Mouse (Mus musculus) mesoderm, embryonic 11.5 days (tissue): ENCODE measurements at regions not wholly inside any gene's neighbourhood (a gene's known extent, or its start where the extent isn't known, plus 50 kb on each side); places are given as distances from the start of the nearest gene placed in this dataset.
"Not testable (repeated sequence)": the region's sequence is repeated elsewhere in the genome, so short reads cannot be mapped to it uniquely, and the experiment has no call there.

Source experiments
- DNase-seq: peaks from one replicate; pipeline ENCODE4 v3.0.0-alpha.2; 2012; ENCODE audit warnings: low read depth, low spot score

DNA sequence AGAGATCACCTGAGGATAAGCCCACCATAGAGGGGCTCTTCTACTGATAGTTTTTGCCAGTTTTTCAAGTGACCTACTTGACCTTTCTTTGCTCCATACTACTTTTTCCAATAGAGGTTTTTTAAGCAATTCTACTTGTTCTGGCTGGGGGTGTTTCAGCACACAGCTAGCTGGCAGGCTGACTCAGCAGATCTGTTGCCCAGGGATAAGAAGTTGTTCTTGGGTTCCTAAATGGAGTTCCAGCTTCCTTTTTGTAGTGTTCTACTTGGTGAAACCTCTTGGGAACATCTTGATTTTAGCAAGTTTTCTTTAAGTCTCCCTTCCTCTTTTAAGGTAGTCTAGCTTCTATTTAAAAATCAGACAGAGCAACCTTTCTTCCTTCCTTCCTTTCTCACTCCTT, 61.0 kb downstream of the 4930474N05Rik start:
- no peak for DNase-seq

DNA sequence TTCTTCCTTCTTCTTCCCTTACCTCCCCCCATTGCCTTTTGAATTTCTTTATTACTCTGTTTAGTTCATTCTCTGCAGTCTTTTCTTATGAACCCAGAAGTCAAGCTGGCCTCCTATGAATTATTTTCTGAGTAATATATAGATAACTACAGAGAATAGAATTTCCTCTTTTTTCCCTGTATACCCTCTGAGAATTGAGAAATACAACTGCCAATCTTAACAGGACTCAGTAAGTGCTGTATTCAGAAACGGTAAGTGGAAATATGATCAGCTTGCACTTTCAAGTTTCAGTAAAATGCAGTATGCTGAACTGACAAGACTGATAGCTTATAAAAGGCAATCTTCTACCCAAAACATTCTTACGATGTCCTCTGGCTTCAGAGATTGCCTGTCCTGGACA, 61.5 kb downstream of the 4930474N05Rik start:
- no peak for DNase-seq

DNA sequence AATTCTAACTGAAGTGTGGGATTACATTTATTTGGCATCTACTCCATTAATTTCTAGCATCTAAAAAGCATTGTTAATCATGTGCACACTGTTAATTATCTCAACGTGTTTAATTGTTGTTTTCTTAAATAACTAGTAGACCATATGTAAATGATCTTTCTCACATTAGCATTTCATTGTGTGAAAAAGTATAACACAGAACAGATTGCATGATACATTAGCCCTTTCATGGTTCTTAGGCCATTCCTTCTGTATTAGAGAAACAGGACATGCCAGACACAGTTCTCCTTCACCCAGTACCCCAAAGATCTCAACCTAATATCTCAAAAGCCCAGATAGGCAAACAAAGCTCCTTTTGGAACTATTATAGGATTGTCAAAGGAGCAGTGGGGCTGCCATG, 89.0 kb downstream of the 4930474N05Rik start:
- no peak for DNase-seq

DNA sequence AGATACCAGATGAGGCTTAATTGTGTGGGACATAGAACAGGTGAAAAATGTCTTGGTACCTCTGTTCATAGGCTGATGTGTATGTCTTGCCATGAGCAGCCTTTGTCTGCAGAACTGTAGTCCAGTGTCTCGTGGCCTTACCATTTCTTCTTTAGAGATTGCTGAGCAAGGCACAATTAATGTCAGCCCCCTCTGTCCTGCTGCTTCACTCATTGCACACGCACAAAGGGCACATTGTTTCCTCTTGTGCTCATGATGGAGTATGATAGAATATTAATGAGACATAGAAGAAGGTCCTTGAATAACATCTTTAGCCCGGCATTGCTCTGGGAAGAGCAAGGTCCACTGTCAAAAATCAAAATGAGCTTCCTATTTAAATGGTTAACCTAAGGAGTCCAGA, 101.8 kb downstream of the 4930474N05Rik start:
- no peak for DNase-seq

DNA sequence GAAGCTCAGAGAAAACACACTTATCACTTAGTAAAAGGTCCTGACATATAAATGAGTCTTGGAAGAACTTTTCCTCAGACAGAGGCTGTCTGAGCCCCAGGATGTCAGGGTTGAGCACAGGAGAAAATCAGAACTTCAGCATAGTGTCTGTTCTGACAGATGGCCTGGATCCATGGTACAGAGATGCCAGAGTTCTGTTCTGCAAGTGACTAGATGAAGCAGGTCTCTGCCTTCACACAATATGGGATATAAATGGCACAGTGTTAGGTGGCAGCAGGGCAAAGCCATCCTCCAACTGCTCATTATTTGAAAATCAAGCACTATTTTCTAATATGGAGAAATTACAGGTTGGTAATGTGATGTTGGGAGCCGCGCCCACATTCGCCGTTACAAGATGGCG, 103.7 kb downstream of the 4930474N05Rik start:
- DNase-seq: no peak

DNA sequence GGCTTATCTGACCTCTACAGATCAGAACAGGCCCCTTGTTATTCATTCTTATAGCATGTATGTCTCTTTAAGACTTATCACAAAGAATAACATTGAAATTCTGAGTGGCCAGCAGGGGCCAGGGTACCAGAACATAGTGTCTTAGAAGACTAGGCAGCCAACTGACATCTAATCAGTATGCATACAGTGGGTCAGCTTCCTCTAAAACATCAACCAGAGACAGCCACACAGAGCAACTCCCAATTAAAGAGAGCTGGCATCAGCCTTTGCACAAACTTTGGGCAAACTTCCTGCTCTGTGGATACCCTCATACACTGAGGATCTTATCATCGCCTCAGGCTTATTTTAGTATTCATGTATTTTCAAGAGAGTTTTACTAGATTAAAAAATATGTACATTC, 109.1 kb downstream of the 4930474N05Rik start:
- no peak for DNase-seq

DNA sequence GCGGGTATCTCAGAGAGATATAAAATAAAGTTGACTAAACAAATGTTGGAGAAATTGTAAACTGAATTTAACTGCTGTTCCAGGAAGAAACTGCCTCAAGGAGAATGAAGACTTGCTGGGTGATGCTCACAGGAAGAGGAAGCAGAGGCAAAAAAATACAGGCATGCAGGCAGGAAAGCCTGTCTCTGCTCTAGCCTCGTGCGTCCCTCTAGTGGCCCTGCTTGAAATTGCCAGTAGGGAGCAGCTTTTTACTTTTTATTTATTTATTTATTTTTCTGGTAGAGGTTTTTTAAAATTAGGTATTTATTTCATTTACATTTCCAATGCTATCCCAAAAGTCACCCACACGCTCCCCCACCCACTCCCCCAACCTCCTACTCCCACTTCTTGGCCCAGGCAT, 118.1 kb downstream of the 4930474N05Rik start:
- DNase-seq: peak; percentile 60

DNA sequence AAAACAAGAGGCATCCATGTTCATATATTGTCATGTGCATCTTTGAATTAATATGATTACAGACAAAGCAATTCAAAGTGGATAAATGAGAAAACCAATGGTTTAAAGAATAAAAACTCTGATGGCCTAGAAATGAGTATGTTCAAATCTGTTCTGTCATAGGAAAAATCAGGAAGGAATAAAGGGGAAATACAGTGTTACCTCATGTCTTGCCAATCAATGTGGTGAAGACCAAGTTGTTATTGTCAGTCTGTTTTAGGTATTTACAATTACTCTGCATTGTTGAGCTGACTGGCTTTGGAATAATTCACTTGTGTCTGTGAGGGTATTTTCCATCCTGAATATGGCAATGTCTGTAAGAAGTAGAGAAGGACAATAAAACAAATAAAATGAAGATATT, 151.1 kb downstream of the 4930474N05Rik start:
- no peak for DNase-seq

DNA sequence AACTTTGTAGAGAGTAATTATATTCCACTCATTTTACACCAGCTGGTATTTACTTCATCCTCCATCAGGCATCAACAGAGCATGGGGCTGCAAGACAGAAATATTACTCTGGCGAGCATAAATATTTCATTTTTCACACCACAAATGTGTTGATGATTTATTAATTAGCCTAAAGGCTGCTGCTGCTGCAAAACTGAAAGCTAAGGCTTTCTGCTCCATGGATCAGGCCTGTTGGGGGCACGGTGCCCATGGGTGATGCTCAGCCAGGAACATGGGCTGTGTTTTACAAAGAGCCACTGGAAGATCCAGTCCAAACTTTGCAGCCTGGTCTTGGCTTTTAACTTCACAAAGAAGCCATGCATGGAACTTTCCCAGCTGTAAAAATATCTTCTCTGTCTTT, 167.4 kb downstream of the 4930474N05Rik start:
- no peak for DNase-seq

DNA sequence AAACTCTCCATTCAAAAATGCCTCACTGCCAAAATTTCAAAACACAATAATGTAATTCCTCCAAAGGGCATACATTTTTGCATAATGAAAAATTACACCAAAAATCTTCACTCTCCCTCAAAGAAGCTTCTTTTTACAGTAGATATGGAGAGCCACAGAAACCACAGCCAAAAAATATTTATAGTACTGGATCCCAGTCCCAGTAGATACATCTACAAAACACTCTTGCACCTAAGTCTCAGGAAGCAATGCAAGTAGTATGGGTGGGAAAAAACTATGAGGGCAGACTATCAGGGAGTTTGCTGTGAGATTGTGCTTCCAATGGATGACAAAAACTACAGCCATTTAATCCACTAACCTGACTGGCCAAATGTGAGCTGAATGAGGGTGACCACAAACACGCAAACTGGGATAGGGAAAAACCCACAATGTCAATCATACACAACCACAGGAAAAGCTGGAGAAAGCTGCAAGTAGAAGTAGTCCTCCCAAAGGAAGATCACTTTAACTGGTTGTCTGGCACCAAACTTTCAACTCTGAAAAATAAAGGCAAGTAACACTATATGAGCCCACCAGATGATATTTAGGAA, 189.2 kb downstream of the 4930474N05Rik start:
- no peak for DNase-seq

DNA sequence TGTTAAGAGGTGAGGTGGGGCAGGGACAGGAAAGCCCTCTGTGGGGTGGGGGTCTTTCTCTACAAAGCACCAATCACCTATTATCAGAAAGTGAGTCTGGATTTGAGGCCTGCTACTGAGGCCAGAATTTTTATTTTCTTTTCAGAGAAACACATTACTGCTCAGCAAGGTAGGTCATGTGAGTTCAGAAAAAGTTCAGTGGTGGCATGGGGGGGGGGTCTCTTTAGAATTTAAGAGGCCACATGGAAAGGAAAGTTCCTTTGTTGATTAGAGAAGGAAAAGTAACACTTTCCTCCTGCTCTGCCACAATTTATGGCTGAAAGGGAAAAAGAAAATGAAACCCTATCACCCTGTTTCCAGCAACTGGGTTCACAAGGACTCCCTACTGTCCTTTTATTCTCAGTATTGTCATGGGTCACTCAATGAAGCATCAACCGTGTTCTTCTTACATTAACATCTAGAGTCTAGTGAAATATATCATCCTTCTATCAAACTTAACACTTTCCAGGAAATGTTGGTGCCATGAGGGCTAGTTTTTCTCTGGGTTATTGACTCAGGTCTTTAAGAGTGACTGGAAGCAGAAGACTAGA, 194.1 kb downstream of the 4930474N05Rik start:
- DNase-seq: no peak

DNA sequence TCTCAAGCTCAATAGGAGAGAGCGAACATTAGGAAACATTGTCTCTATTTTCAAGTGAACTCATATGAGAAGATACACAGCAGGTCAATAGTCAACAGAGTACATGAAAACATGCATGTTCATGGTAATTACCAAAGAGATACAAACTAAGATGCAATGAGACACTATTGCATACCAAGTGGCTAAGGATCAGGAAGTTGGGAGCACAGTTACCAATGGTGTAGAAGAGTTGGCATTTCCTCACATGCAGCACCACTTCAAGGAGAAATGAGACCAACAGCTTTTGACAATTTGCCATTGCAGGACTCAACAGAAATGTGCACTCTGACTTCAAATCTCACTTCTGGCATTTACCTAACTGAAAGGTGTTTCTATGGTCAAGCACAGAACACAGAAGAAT, 215.6 kb downstream of the 4930474N05Rik start:
- no peak for DNase-seq

DNA sequence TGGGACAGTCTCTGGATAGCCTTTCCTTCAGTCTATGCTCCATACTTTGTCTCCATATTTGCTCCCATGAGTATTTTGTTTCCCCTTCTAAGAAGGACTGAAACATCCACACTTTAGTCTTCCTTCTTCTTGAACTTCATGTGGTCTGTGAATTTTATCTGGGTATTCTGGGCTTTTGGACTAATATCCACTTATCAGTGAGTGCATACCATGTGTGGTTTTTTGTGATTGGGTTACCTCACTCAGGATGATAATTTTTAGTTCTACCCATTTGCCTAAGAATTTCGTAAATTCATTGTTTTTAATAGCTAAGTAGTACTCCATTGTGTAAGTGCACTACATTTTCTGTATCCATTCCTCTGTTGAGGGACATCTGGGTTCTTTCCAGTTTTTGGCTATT, 220.0 kb downstream of the 4930474N05Rik start:
- DNase-seq: not testable (repeated sequence)

DNA sequence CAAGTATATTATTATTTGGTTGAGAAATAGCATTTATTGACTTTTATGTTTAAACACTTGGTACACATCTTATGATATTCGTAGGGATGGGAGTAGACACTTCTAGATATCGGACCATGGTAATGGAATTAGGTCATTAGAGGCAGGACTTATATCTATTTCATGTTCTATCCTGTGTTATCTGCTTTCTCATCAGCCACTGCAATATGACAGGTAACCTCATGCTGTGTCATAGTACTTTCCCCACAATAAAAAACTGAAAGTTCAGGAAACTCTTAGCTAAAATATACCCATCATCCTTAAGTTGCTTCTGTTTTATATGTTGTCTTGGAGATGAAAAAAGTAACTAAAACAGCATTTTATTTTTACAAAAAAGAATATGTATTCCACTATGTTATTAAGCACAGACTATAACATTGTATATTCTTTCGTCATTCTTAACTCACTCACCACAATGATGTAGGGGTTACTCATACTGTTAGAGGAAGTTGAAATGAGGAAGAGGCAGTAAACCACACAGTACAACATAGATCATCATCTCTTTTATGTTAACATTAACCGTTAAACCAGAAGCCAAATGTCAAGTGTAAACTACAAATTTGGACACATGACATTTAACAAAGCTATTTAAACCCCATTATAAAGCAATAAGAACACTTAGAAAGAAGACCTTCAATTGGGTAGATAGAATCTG, 221.8 kb downstream of the 4930474N05Rik start:
- no peak for DNase-seq

DNA sequence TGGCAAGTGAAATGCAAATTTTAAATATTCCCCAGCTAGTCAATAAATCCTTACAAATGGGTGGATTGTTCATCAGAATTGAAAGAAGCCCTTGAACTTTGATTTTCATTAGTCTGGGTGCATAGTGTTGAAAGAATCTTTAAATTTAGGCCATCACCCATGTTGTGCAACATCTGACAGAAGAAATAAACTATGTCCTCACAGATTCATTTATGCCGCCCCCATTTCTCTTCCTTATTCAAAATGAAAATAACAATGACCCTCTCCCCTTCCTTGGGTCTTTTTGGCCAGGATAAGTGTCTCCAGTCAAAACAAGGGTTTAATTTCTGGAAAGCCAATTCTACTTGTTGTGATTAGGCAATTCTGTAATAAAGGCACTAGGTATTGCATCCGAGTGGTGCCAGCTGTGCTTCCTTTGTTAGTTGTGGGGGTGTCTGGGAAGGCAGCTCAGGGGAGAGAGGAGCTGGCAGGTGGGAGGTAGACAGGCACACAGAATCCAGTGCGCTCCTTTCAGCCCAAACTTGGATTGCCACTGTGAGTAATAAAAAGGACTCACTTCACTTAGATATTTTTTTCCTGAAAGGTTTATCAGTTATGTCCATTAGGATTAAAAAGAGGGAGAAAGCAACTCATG, 233.7 kb downstream of the 4930474N05Rik start:
- DNase-seq: no peak

DNA sequence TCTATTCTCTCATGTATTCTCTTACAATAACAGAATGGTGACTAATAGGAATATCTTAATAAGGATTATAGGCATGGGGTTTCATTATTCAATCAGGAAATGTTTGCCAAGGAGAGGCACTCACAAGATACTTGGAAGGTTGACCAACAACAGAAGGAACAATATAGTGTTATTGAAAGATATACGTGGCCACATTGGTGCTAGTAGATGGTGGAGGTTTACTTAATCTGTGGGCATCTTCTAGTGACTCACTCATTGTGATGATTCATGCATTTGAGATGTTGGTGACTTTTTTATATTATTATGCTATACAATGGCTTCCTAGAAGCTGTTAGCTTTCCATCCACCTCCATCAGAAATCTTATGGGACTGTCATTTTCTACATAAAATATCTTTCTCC, 246.1 kb downstream of the 4930474N05Rik start:
- no peak for DNase-seq
